Mouse (Mus musculus) cortical plate, adult 2 months (tissue): ENCODE measurements around the gene Ces1e. TPM values are rescaled to one million over a fixed set of nuclear protein-coding genes. Genes with fewer than 3 reads are reported as not detected.

Source experiments
- H3K27ac ChIP-seq: fragments of 200-500 bp; 2 replicates; pipeline ENCODE4 v1.5.1; 2012; ENCODE audit warnings: low read length, control low read depth, inconsistent platforms; ENCODE audit not compliant: insufficient read depth
- H3K4me1 ChIP-seq: fragments of 200-500 bp; 2 replicates; pipeline ENCODE4 v1.6.1; 2011; ENCODE audit warnings: low read length; ENCODE audit not compliant: control insufficient read depth, insufficient read depth
- H3K4me3 ChIP-seq: fragments of 200-500 bp; 2 replicates; pipeline ENCODE4 v1.5.1; 2011; ENCODE audit warnings: mild to moderate bottlenecking, low read length, control low read depth; ENCODE audit not compliant: insufficient read depth
- CTCF ChIP-seq: fragments of 200-500 bp; IDR thresholded peaks from 2 replicates; pipeline ENCODE4 v1.5.1; 2011; ENCODE audit warnings: mild to moderate bottlenecking, control low read depth, low read length; ENCODE audit not compliant: insufficient read depth; ENCODE audit errors: extremely low read depth
- POLR2A ChIP-seq: fragments of 200-500 bp; IDR thresholded peaks from 2 replicates; pipeline ENCODE4 v1.6.1; 2011; ENCODE audit warnings: mild to moderate bottlenecking, low read length, control low read depth; ENCODE audit not compliant: insufficient read depth; ENCODE audit errors: extremely low read depth
- polyA plus RNA-seq: library from polyadenylated mRNA; depleted of rRNA; stranded (reverse); fragments of >200 nt; gene quantifications from 2 replicates; pipeline ENCODE4 v1.2.3, GENCODE M21; 2012; rRNA removed

The Ces1e gene
- polyA plus RNA-seq, 1 experiment = not detected

DNA sequence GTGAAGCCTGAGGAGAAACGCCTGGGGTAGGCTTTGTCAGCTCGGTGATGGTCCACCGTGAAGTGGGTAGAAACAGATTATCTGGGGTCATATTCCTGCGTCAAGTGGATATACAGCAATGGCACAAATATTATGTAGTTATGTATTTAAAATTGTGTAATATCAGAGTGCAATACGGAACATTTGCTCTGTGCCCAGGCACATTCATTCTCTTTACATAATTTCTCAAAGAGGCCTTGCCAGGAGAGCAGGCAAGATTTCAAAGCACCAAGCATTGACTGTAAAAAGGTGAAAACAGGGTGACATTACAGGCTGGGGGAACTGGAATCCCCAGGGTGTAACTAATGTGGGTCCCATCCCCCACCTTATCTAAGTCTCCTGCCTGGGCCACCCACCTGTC, 33.0 kb downstream of the Ces1e start:
- Histone ChIP-seq H3K4me1 (no peaks in the 10 kb centered on the region), H3K4me3 (no peak overlapping the region), H3K27ac (no peak overlapping the region)
- TF ChIP-seq POLR2A = no peak
- TF ChIP-seq CTCF = no peak

DNA sequence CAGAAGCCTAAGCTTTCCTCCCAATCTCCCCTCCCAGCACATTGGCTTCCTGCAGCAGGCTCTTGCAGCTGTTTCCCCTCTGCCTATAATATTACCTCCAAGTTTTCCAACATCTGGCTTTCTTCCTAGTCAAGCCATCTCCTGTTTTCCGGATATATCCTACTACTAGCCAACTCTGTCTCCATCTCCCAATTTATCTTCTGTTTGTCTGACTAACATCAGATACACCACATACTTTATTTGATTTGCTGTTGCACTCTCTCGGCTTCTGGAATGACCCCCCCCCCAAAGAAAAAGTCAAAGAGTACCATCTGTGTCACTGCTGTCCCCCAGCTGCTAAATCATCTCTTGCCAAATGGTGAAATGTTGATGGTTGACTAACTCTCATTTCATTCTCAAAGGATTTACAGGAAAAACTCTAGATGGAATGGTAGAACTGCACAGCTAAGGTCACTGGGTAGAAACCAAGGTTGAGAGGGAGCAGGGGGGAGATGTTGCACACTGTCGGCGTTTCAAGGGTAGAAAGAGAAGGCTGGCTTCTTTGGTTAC, 48.8 kb downstream of the Ces1e start:
- no peak for TF ChIP-seq CTCF
- TF ChIP-seq POLR2A = no peak
- Histone ChIP-seq H3K27ac (no peak overlapping the region), H3K4me1 (no peaks in the 10 kb centered on the region)

DNA sequence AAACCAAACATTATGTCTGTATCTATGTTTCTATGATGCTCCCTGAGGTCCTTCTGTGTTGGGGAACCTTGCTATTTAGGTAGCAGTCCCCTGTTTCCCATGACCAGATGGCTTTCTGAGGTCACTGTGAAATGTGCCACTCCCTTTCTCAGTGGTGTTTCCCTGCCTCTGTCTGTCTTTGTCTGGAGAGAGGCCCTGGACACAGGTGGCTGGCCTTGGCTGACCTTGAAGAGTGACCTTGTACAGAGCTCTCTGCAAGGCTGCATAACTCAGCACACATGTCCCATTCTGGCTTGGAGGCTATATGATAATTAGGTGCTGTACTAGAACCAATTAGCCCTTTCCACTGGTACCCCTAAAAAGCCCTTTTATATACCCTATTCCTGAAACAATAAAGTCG, 52.8 kb downstream of the Ces1e start:
- H3K4me3 ChIP-seq = no peak overlapping the region
- TF ChIP-seq CTCF (no peak), POLR2A (no peak)
- no peaks in the 10 kb centered on the region for H3K4me1 ChIP-seq
- H3K27ac ChIP-seq = no peak overlapping the region

More for the DNA sequence above, 48.8 kb downstream of the Ces1e start:
- H3K4me3 ChIP-seq = no peak overlapping the region

DNA sequence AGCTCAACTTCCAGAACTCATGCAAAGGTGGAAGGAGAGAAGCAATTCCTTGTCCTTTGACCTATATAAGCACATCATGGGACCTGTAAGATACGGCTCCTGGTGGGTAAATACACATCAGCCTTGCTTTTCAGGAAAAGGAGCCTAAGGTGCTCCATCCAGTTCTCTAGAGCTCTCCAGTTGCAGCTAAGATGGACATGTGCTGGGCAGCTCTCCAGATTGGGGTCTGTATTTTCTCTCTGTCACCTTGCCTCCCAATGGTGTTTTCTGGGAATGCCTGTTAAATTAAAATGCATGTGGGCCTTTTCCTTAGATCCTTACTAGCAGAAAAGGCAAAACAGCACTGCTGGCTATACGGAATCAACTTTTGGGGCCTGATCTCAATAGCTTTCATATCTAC, 54.9 kb downstream of the Ces1e start:
- TF ChIP-seq POLR2A (no peak), CTCF (no peak)

DNA sequence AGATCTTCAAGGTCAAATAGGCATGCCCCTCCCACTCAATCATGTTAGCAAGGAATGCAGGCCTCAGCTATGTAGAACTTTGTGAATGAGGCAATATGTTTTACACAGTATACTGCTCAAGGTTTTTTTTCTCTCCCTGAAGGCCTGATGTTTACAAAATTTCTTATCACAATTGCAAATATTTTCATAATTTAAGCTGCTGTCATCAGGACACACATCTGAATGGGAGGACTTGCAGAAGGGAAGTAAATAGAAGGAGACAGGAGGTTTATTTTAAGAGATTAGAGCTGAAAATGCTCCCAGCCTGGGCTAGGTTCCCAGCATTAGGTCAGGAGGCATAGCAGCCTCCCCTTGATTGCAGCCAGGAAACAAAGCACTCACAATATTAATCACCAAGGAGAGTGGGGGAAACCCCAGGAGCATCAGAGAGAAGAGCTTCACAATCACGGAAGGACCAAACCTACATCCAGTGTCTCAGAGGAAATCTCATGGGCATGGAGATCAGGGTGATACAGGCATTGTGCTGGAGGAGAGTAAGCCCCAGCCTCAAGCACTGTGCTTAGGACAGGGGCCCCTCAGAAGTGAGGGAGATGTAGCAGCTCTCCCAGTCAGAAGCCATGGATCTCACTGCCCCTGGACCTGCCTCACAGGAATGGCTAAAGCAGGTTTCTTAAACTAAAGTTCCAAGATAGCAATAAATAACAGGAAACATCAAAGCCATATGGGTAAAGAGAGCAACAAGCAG, 57.4 kb downstream of the Ces1e start:
- Histone ChIP-seq H3K4me3 (no peak overlapping the region), H3K4me1 (no peaks in the 10 kb centered on the region), H3K27ac (no peak overlapping the region)
- no peak for TF ChIP-seq POLR2A
- no peak for TF ChIP-seq CTCF

More for the DNA sequence above, 54.9 kb downstream of the Ces1e start:
- H3K27ac ChIP-seq = no peak overlapping the region
- no peaks in the 10 kb centered on the region for H3K4me1 ChIP-seq
- no peak overlapping the region for H3K4me3 ChIP-seq

DNA sequence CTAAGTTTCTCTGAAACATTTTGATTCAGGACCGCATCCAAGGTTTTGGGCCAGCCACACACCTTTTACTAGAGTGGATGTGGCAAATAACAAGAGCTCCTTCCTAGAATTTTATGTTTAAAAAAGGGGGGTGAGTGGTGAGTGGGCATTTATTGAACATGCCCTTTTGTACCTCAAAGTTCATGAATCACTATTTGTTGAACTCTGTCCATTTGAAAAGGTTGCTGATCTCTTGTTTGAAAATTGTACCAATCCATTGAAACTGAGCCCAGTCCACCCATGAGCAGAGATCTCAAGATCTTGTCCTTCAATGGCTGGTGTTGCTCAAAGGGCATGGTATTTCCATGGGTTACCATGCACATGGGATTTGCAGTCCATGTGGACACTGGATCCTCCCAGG, 66.1 kb downstream of the Ces1e start:
- Histone ChIP-seq H3K4me1 (no peaks in the 10 kb centered on the region), H3K4me3 (no peak overlapping the region), H3K27ac (no peak overlapping the region)
- no peak for TF ChIP-seq POLR2A
- TF ChIP-seq CTCF = no peak

DNA sequence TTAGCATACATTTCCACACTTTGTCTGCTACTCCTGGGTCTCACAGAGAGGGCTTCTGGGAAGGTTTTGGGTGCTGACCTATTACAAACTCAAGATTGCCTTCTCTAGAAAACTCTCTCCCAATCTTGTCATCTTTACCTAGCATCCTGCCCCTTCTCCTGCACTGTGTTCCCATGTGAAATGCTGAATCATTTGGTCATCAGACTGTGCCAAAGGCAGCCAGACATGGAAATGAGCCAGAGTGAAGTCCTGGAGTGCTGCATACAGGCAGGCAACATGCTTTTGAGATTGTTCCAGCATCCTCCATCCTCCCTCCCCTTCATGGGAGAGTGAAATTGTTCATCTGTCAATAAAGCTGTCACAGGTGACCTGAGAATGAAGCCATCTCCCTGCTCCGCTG, 78.0 kb downstream of the Ces1e start:
- Histone ChIP-seq H3K4me1 (no peaks in the 10 kb centered on the region), H3K4me3 (no peak overlapping the region), H3K27ac (no peak overlapping the region)
- TF ChIP-seq CTCF (no peak), POLR2A (no peak)

Other genes with a start within 250 kb of the Ces1e start
- 0.08 and 0.09 TPM in 2 replicates for gene Ces1a, start 181.4 kb downstream of the Ces1e start, polyA plus RNA-seq
- not detected in 2 replicates for gene Ces1b, start 149.6 kb downstream of the Ces1e start, polyA plus RNA-seq
- gene Ces1c, start 98.3 kb downstream of the Ces1e start, polyA plus RNA-seq = not detected in 2 replicates
- gene Ces1d, start 31.8 kb downstream of the Ces1e start, polyA plus RNA-seq = 0.94 TPM in 1 of 2 replicates, not detected in the other
- gene Ces1f, start 50.1 kb upstream of the Ces1e start, polyA plus RNA-seq = 0.11 TPM in 1 of 2 replicates, not detected in the other
- 0.06 TPM in 1 of 2 replicates, not detected in the other for gene Ces1g, start 107.7 kb upstream of the Ces1e start, polyA plus RNA-seq
- not detected in 2 replicates for gene Ces1h, start 150.1 kb upstream of the Ces1e start, polyA plus RNA-seq